Mouse (Mus musculus) heart, adult 2 months (tissue): ENCODE measurements around the gene Arnt.

Experiments
- CTCF ChIP-seq: fragments of 200-600 bp; IDR thresholded peaks from 2 replicates; pipeline ENCODE4 v1.8.1; 2022; ENCODE audit warnings: antibody characterized with exemption, mild to moderate bottlenecking, moderate library complexity
- POLR2A ChIP-seq: fragments of 200-500 bp; IDR thresholded peaks from 2 replicates; pipeline ENCODE4 v1.6.1; 2011; ENCODE audit warnings: mild to moderate bottlenecking, low read depth, low read length, control low read depth; ENCODE audit not compliant: insufficient read depth

DNA sequence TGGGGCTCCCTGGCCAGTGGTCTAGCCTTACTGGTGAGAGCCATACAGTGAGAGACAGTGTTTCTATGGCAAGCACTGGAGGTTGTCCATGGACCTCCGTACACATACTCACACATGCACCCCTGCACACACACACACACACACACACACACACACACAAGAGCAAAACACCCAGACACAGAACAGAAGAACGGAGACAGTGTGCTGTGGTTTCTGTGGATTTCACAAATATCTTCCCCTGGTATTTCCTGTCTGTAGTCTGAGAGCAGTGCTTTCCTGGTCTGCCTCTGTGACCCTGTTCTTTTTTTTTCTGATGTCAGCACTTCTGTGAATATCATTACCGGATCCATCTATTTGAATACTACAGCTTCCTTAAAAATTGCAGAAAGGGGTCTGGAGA is 89.5 kb downstream of the Arnt start:
- no peak for TF ChIP-seq CTCF
- TF ChIP-seq POLR2A, result no peak
